Mouse (Mus musculus) intestine, embryonic 15.5 days (tissue): ENCODE results near the gene Tmem115. TPM values are rescaled to one million over a fixed set of nuclear protein-coding genes. Genes with fewer than 3 reads are reported as not detected.

ENCODE experiments used
- ATAC-seq: fragments of 200-750 bp; cut with Nextera tagmentation; 2 replicates; pipeline ENCODE4 v1.8.0; 2017; ENCODE audit warnings: moderate TSS enrichment, moderate library complexity
- H3K27ac ChIP-seq: fragments of 300-500 bp; sonication (generic); 2 replicates; pipeline ENCODE4 v1.5.1; 2015; ENCODE audit warnings: mild to moderate bottlenecking, inconsistent platforms
- H3K27me3 ChIP-seq: fragments of 300-500 bp; sonication (generic); replicated peaks from 2 replicates; pipeline ENCODE4 v1.6.1; 2015; ENCODE audit warnings: inconsistent platforms
- H3K36me3 ChIP-seq: fragments of 300-500 bp; sonication (generic); 2 replicates; pipeline ENCODE4 v1.6.1; 2015; ENCODE audit warnings: inconsistent platforms
- H3K4me1 ChIP-seq: fragments of 300-500 bp; sonication (generic); replicated peaks from 2 replicates; pipeline ENCODE4 v1.6.1; 2015; ENCODE audit warnings: inconsistent platforms
- H3K4me2 ChIP-seq: fragments of 300-500 bp; sonication (generic); replicated peaks from 2 replicates; pipeline ENCODE4 v1.6.1; 2015; ENCODE audit warnings: mild to moderate bottlenecking, inconsistent platforms
- H3K4me3 ChIP-seq: fragments of 300-500 bp; sonication (generic); replicated peaks from 2 replicates; pipeline ENCODE4 v1.5.1; 2015; ENCODE audit warnings: inconsistent platforms
- H3K9ac ChIP-seq: fragments of 300-500 bp; sonication (generic); 2 replicates; pipeline ENCODE4 v1.6.1; 2015; ENCODE audit warnings: inconsistent platforms
- H3K9me3 ChIP-seq: fragments of 300-500 bp; sonication (generic); 2 replicates; pipeline ENCODE4 v1.6.1; 2016; ENCODE audit warnings: inconsistent platforms
- WGBS: fragments of 180-500 bp; shearing (Covaris S2); methylation state at CpG from one replicate; pipeline ENCODE4 v1.1.7; 2015; 5-methylcytosine and 5-hydroxymethylcytosine counted together
- polyA plus RNA-seq: library from polyadenylated mRNA; unstranded; fragments of >200 nt; fragmentation: Nextera tagmentation; extraction: Ambion mirVana; gene quantifications from 2 replicates; pipeline ENCODE4 v1.2.1, GENCODE M21; 2015

Tmem115 gene
- polyA plus RNA-seq, 1 experiment from 2014 or later, result 42.2 TPM

DNA sequence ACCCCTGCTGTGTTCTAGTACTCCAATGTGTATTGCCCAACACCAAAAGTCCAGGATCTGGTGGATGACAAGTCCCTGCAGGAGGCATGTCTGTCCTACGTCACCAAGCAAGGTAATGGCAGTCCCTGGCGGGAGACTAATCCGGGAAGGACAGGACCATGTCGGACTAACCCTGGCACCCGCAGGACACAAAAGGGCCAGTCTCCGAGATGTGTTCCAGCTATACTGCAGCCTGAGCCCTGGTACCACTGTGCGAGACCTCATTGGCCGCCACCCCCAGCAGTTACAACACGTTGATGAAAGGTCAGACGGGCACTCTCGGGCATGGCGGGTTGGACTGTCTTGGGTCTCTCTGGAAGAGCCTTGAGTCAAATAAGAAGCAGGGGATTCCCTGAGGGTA is 11.0 kb downstream of the Tmem115 start:
- H3K4me1 ChIP-seq, result peaks cover 28% of the 10 kb centered on the region
- H3K36me3 ChIP-seq, result peaks cover 9% of the 10 kb centered on the region; the same call in 1 of the 2 replicates
- no peak overlapping the region for H3K4me3 ChIP-seq
- H3K9ac ChIP-seq, result no peak overlapping the region
- WGBS, result 95% methylated on average over 12 of the region's 12 CpGs
- ATAC-seq, result no peak
- no peak overlapping the region for H3K4me2 ChIP-seq
- H3K9me3 ChIP-seq, result no peaks in the 10 kb centered on the region
- no peaks in the 10 kb centered on the region for H3K27me3 ChIP-seq
- H3K27ac ChIP-seq, result no peak overlapping the region

- no peak for ATAC-seq
- Histone ChIP-seq H3K27me3 (no peaks in the 10 kb centered on the region), H3K36me3 (peaks cover 4% of the 10 kb centered on the region; the same call in 1 of the 2 replicates), H3K4me2 (no peak overlapping the region), H3K27ac (no peak overlapping the region), H3K9me3 (no peaks in the 10 kb centered on the region), H3K9ac (no peak overlapping the region), H3K4me1 (peaks cover 28% of the 10 kb centered on the region), H3K4me3 (no peak overlapping the region)
- WGBS, result 86% methylated on average over 10 of the region's 10 CpGs
Observed at GRCm38 (mm10) chr9:107545199-107545598, 11.5 kb downstream of the Tmem115 start.

- Histone ChIP-seq H3K36me3 (peaks cover 4% of the 10 kb centered on the region; the same call in 1 of the 2 replicates), H3K4me1 (peaks cover 31% of the 10 kb centered on the region), H3K9ac (no peak overlapping the region), H3K4me2 (no peak overlapping the region), H3K27me3 (no peaks in the 10 kb centered on the region), H3K27ac (no peak overlapping the region), H3K4me3 (no peak overlapping the region), H3K9me3 (no peaks in the 10 kb centered on the region)
- no peak for ATAC-seq
- WGBS, result 13% methylated on average over 3 of the region's 3 CpGs
Observed at GRCm38 (mm10) chr9:107545602-107546001, 11.9 kb downstream of the Tmem115 start.

- 2% methylated on average over 20 of the region's 20 CpGs for WGBS
- peak; percentile 48 for ATAC-seq
- Histone ChIP-seq H3K9ac (no peak within 1 kb of the TSS), H3K9me3 (no peaks in the 10 kb centered on the region), H3K4me2 (peak within 1 kb of the TSS; percentile 53), H3K4me1 (peaks cover 36% of the 10 kb centered on the region), H3K27ac (no peak within 1 kb of the TSS; the same call in 1 of the 2 replicates), H3K27me3 (no peaks in the 10 kb centered on the region), H3K36me3 (peaks cover 4% of the 10 kb centered on the region; the same call in 1 of the 2 replicates), H3K4me3 (peak within 1 kb of the TSS; percentile 16; the same call in 1 of the 2 replicates)
Observed at GRCm38 (mm10) chr9:107547026-107547425, 13.3 kb downstream of the Tmem115 start, which contains the start of gene Zmynd10. Gene Zmynd10 (plus strand): TSS chr9:107547298.

- no peak for ATAC-seq
- H3K36me3 ChIP-seq, result peaks cover 4% of the 10 kb centered on the region; the same call in 1 of the 2 replicates
- 75% methylated on average over 5 of the region's 5 CpGs for WGBS
- peaks cover 36% of the 10 kb centered on the region for H3K4me1 ChIP-seq
- H3K9ac ChIP-seq, result no peak overlapping the region
- no peaks in the 10 kb centered on the region for H3K9me3 ChIP-seq
- no peak overlapping the region for H3K4me3 ChIP-seq
- no peak overlapping the region for H3K4me2 ChIP-seq
- no peaks in the 10 kb centered on the region for H3K27me3 ChIP-seq
- no peak overlapping the region for H3K27ac ChIP-seq
Observed at GRCm38 (mm10) chr9:107547957-107548356, 14.2 kb downstream of the Tmem115 start.

DNA sequence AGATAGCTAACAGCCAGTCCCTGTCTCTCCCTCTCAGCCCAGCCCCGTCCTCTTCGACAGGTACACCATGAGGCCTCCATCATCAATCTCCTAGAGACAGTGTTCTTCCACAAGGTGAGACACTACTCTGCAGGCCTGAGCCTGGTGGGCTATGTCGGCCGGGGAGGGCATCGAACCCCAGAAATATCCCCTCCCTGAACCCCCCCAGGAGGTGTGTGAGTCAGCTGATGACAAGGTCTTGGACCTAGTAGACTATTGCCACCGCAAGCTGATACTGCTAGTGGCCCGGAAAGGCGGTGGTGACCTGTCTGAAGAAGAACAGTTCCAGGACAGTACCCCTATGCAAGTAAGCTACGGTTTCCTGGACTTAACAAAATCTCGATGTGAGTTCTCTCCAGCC is 15.1 kb downstream of the Tmem115 start:
- Histone ChIP-seq H3K9me3 (no peaks in the 10 kb centered on the region), H3K4me3 (no peak overlapping the region), H3K4me1 (peaks cover 37% of the 10 kb centered on the region), H3K27ac (no peak overlapping the region), H3K4me2 (no peak overlapping the region), H3K36me3 (peaks cover 4% of the 10 kb centered on the region; the same call in 1 of the 2 replicates), H3K9ac (no peak overlapping the region), H3K27me3 (no peaks in the 10 kb centered on the region)
- 90% methylated on average over 10 of the region's 10 CpGs for WGBS
- ATAC-seq, result no peak

GRCm38 (mm10) chr9:107549297-107550074 is 15.7 kb downstream of the Tmem115 start:
- H3K27me3 ChIP-seq, result no peaks in the 10 kb centered on the region
- no peaks in the 10 kb centered on the region for H3K36me3 ChIP-seq
- 88% methylated on average over 20 of the region's 20 CpGs for WGBS
- no peak overlapping the region for H3K4me2 ChIP-seq
- no peak overlapping the region for H3K27ac ChIP-seq
- peaks cover 37% of the 10 kb centered on the region for H3K4me1 ChIP-seq
- ATAC-seq, result no peak
- no peak overlapping the region for H3K9ac ChIP-seq
- no peaks in the 10 kb centered on the region for H3K9me3 ChIP-seq
- H3K4me3 ChIP-seq, result no peak overlapping the region

DNA sequence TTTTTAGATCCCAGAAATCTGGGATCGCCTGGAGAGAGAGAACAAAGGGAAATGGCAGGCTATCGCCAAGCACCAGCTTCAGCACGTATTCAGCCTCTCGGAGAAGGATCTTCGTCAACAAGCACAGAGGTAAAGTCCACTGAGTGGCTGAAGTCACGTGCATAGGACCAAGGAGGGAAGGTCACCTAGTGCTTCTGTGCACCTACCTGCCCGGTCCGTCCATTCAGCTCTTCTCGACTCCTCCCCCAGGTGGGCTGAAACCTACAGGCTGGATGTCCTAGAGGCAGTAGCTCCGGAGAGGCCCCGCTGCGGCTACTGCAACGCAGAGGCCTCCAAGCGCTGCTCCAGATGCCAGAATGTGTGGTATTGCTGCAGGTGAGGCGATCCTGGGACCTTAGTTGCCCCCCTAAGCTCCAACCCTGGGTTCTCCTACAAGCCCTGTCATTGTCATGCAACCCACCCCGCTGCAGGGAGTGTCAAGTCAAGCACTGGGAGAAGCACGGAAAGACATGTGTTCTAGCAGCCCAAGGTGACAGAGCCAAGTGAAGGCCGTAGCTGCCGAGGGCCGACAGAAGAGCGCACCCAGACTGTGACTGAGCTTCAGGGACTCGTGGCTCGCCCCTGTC is 16.9 kb downstream of the Tmem115 start:
- H3K4me2 ChIP-seq, result peak overlapping the region; percentile 97
- H3K27ac ChIP-seq, result peak overlapping the region; percentile 63
- 34% methylated on average over 23 of the region's 23 CpGs for WGBS
- no peak for ATAC-seq
- peaks cover 37% of the 10 kb centered on the region for H3K4me1 ChIP-seq
- no peaks in the 10 kb centered on the region for H3K9me3 ChIP-seq
- H3K36me3 ChIP-seq, result no peaks in the 10 kb centered on the region
- no peaks in the 10 kb centered on the region for H3K27me3 ChIP-seq
- peak overlapping the region; percentile 71 for H3K9ac ChIP-seq
- peak overlapping the region; percentile 56 for H3K4me3 ChIP-seq

GRCm38 (mm10) chr9:107551117-107551889 is 17.6 kb downstream of the Tmem115 start, which contains the start of gene Rassf1:
Gene Rassf1 (plus strand): TSS chr9:107551555.
- Histone ChIP-seq H3K4me2 (peak within 1 kb of the TSS; percentile 97), H3K36me3 (no peaks in the 10 kb centered on the region), H3K4me1 (peaks cover 43% of the 10 kb centered on the region), H3K9ac (peak within 1 kb of the TSS; percentile 71), H3K9me3 (no peaks in the 10 kb centered on the region), H3K27ac (peak within 1 kb of the TSS; percentile 63), H3K27me3 (no peaks in the 10 kb centered on the region), H3K4me3 (peak within 1 kb of the TSS; percentile 56)
- WGBS, result 1% methylated on average over 63 of the region's 63 CpGs
- peak; percentile 53 for ATAC-seq

DNA sequence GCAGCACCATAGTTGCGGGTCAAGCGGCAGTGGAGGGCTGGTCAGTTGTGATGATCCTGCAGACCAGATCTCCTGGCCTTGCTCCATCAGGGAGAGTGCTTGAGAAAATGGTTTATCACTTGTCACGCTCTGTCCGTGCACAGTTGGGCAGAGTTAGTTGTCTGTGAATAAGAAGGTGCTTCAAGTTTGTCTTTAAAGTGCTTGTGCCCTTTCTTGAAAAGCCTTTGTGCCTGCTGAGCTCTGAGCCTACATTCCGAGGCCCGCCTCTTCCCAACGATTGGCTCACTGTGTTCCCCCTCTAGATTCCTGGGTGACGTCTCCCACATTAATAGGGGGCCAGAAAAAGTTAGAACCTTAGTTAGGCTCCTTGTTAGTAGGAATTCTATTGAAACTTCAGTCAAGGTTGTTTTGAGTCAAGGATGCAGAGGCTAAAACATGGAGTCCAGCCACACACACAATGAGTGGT is 18.2 kb downstream of the Tmem115 start:
- H3K36me3 ChIP-seq, result no peaks in the 10 kb centered on the region
- H3K27ac ChIP-seq, result peak overlapping the region; percentile 63
- no peaks in the 10 kb centered on the region for H3K27me3 ChIP-seq
- 17% methylated on average over 8 of the region's 8 CpGs for WGBS
- ATAC-seq, result no peak
- peak overlapping the region; percentile 71 for H3K9ac ChIP-seq
- H3K4me1 ChIP-seq, result peaks cover 43% of the 10 kb centered on the region
- peak overlapping the region; percentile 56 for H3K4me3 ChIP-seq
- H3K4me2 ChIP-seq, result peak overlapping the region; percentile 97
- H3K9me3 ChIP-seq, result no peaks in the 10 kb centered on the region

- Histone ChIP-seq H3K9ac (no peak overlapping the region), H3K4me2 (peak overlapping the region; percentile 97), H3K36me3 (peaks cover 8% of the 10 kb centered on the region), H3K4me3 (no peak overlapping the region), H3K27me3 (no peaks in the 10 kb centered on the region), H3K4me1 (peaks cover 38% of the 10 kb centered on the region), H3K27ac (no peak overlapping the region), H3K9me3 (no peaks in the 10 kb centered on the region)
- WGBS, result 77% methylated on average over 5 of the region's 5 CpGs
- no peak for ATAC-seq
Observed at GRCm38 (mm10) chr9:107552690-107553393, 19.1 kb downstream of the Tmem115 start.
